Mouse (Mus musculus) forebrain, embryonic 10.5 days (tissue): ENCODE measurements around the gene Sgce. TPM values are rescaled to one million over a fixed set of nuclear protein-coding genes. Genes with fewer than 3 reads are reported as not detected.

Experiments
- DNase-seq: peaks from one replicate; pipeline ENCODE4 v3.0.0-alpha.2; 2017; ENCODE audit warnings: low spot score; ENCODE audit errors: extremely low spot score
- H3K27ac ChIP-seq: fragments of 300-500 bp; sonication (generic); 2 replicates; pipeline ENCODE4 v1.5.1; 2016; ENCODE audit warnings: mild to moderate bottlenecking
- H3K27me3 ChIP-seq: fragments of 300-500 bp; sonication (generic); 2 replicates; pipeline ENCODE4 v1.6.1; 2016; ENCODE audit warnings: mild to moderate bottlenecking; ENCODE audit not compliant: poor library complexity, severe bottlenecking
- H3K36me3 ChIP-seq: fragments of 300-500 bp; sonication (generic); replicated peaks from 2 replicates; pipeline ENCODE4 v1.6.1; 2016; ENCODE audit warnings: mild to moderate bottlenecking, moderate library complexity
- H3K4me1 ChIP-seq: fragments of 300-500 bp; sonication (generic); 2 replicates; pipeline ENCODE4 v1.6.1; 2016
- H3K4me3 ChIP-seq: fragments of 300-500 bp; sonication (generic); 2 replicates; pipeline ENCODE4 v1.5.1; 2016; ENCODE audit warnings: mild to moderate bottlenecking, moderate library complexity
- H3K9me3 ChIP-seq: fragments of 300-500 bp; sonication (generic); 2 replicates; pipeline ENCODE4 v1.6.1; 2016; ENCODE audit warnings: mild to moderate bottlenecking, moderate library complexity
- WGBS: fragments of 180-500 bp; shearing (Covaris S2); methylation state at CpG from one replicate; pipeline ENCODE4 v1.1.7; 2016; 5-methylcytosine and 5-hydroxymethylcytosine counted together
- polyA plus RNA-seq: library from polyadenylated mRNA; unstranded; fragments of >200 nt; fragmentation: Nextera tagmentation; extraction: Ambion mirVana; gene quantifications from 2 replicates; pipeline ENCODE4 v1.2.1, GENCODE M21; 2016

Gene Sgce
- polyA plus RNA-seq, 1 experiment from 2014 or later, result 50.4 TPM

DNA sequence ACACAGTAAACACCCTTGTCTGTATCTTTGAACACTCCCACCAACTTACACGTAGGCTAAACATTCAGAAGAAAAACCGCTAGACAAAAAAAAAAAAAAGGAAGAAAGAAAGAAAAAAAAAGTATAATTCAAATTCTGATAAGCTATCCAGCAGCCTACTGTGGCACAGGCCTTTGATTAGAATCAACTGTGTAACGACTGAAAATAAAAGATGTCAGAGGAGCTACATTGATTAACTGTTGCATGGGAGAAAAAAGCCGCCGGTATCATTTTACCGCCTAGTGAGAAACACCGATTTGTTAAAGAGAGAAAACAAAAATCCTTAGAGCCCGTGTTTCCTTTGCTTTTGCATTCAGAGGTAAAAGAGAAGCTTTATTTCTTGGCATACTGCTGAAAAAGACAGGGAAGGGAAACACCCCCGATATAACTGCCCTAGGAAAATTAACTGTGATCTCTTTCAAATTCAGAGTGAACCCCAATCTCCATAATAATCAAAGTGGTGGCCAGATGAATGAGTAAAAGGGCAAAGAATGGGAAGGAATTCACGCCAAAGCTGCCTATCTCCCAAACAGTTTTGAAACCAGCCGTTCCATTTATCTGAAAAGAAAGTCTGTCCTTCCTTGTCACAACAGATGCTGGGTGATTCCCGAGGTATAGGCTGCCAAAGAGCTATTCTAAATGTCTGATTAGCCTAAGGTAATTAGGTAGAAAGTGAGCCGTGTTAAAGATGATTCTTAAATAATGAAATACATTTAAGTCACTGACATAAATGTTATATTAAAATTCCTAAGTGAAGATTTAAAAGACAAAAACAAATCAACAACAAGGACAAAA is 7.3 kb downstream of the Sgce start:
- Histone ChIP-seq H3K27ac (peak overlapping the region; percentile 8; the same call in 1 of the 2 replicates), H3K36me3 (peaks cover 8% of the 10 kb centered on the region; the same call in 1 of the 2 replicates), H3K4me1 (peaks cover 80% of the 10 kb centered on the region), H3K4me3 (peak overlapping the region; percentile 16; the same call in 1 of the 2 replicates), H3K9me3 (no peaks in the 10 kb centered on the region), H3K27me3 (peaks cover 11% of the 10 kb centered on the region)
- 3% methylated on average over 13 of the region's 13 CpGs for WGBS
- no peak for DNase-seq

DNA sequence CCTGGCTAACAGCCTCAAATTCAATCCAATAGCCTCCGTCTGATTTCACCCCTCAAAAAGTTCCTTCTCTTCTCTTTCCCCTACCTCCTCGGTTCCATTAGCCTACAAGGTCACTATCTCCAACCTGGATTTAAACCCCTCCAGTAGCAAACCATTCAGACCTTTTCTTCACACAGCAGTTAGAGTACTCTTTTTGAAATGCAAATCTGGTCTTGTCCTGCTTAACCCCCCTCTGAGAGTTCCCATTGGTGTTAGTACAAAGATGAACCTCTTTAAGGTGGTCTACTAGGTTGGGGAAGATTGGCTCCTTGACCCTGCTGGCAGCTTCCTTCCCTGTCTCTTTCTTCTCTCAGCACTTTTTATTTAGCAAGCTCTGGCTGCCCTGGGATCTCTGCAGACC is 8.3 kb downstream of the Sgce start:
- Histone ChIP-seq H3K27me3 (peaks cover 11% of the 10 kb centered on the region), H3K36me3 (peaks cover 10% of the 10 kb centered on the region; the same call in 1 of the 2 replicates), H3K4me3 (peak overlapping the region; percentile 23), H3K9me3 (no peaks in the 10 kb centered on the region), H3K4me1 (peaks cover 71% of the 10 kb centered on the region), H3K27ac (peak overlapping the region; percentile 70)
- 8% methylated on average over 2 of the region's 2 CpGs for WGBS
- no peak for DNase-seq

DNA sequence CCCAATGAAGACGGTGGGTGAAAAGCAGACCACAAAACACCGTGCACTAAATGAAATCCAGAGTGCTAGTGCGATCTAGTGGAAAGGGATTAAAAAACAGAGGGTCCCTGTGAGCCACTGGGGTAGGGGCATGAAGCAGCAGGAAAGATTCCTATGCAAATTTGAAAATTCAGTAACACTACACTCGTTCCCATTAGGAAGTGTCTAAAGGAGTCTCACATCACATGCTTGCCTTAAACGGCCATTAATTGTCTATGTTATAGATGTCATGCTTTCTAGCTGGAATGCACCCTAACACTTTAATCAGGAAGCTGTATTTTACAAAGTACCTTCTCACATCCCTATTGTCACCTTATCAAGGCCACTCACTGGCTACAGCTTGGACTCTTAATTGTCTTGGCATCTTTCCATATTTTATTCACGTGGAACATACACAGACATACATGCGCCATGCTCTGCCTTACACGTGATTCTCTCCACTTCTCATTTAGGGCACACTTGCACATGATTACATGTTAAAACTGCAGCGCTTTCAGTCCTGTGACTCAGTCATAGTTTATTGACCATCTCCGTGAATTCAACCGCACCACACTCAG is 8.9 kb downstream of the Sgce start:
- H3K4me3 ChIP-seq, result peak overlapping the region; percentile 23
- no peak for DNase-seq
- peaks cover 11% of the 10 kb centered on the region for H3K27me3 ChIP-seq
- no peaks in the 10 kb centered on the region for H3K9me3 ChIP-seq
- peaks cover 70% of the 10 kb centered on the region for H3K4me1 ChIP-seq
- peaks cover 11% of the 10 kb centered on the region; the same call in 1 of the 2 replicates for H3K36me3 ChIP-seq
- peak overlapping the region; percentile 70 for H3K27ac ChIP-seq
- 25% methylated on average over 11 of the region's 11 CpGs for WGBS

DNA sequence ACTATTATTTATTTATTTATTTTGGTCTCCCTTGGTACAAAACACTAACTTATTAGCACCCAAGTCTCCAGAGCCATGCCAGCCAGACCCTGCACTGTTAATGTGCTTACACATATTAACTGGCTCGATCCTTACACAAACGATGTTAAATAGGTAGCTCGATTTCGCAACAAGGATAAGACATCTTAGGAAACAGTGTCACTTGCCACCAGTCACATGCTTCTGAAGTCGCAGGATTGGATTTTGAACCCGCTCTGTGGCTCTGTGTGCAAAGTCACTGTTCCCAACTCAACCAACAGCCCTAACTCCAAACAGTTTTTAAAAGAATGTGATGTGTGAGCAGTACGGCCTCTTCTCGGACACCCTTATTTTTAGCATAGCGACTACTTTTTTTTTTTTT is 10.6 kb downstream of the Sgce start:
- peaks cover 63% of the 10 kb centered on the region for H3K4me1 ChIP-seq
- no peak for DNase-seq
- H3K9me3 ChIP-seq, result no peaks in the 10 kb centered on the region
- 86% methylated on average over 9 of the region's 9 CpGs for WGBS
- no peak overlapping the region for H3K4me3 ChIP-seq
- H3K36me3 ChIP-seq, result peaks cover 14% of the 10 kb centered on the region; the same call in 1 of the 2 replicates
- peaks cover 10% of the 10 kb centered on the region for H3K27me3 ChIP-seq
- H3K27ac ChIP-seq, result no peak overlapping the region

DNA sequence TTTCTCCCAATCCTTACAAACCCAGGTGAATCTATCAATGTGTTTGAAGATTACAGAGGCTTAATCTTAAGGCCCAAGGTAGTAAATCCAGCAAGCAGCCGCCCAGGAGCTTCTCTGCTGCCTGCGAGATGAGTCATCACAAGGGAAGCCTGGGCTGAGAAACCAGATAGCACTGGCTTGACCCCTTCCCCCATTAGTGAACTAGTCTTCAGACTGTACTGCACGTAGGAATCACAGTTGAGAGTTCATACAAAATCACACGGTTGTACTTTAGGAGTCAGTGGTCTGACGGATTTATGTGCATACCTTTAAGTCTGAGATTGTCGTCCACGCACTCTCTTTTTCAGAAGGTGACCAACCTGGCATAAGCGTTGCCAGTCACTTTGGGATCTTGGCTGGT is 13.8 kb downstream of the Sgce start:
- H3K27me3 ChIP-seq, result no peaks in the 10 kb centered on the region
- H3K4me3 ChIP-seq, result no peak overlapping the region
- peak overlapping the region; percentile 30; the same call in 1 of the 2 replicates for H3K27ac ChIP-seq
- peaks cover 31% of the 10 kb centered on the region for H3K4me1 ChIP-seq
- H3K36me3 ChIP-seq, result peaks cover 14% of the 10 kb centered on the region; the same call in 1 of the 2 replicates
- WGBS, result 74% methylated on average over 8 of the region's 8 CpGs
- no peak for DNase-seq
- H3K9me3 ChIP-seq, result no peaks in the 10 kb centered on the region

DNA sequence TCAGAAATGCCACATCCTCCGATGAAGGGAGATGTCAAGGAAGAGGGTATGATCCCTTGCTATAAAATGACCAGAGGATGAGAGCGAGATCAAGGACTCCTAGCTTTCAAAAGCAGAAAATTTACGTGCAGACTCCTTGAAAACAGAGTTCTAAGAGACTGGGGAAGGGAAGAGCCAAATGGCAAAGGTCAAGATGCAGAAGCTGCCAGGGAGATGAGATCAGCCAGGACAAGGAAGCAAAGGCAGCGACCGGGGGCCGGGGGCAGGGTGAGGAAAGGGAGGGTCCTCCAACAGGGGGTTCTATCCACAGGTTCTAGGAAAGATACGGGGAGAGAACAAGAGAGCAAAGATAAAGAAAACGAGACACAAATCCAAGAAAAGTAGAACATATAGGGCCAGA is 15.3 kb downstream of the Sgce start:
- Histone ChIP-seq H3K36me3 (peaks cover 14% of the 10 kb centered on the region; the same call in 1 of the 2 replicates), H3K9me3 (no peaks in the 10 kb centered on the region), H3K4me1 (peaks cover 17% of the 10 kb centered on the region), H3K27me3 (no peaks in the 10 kb centered on the region), H3K4me3 (no peak overlapping the region), H3K27ac (no peak overlapping the region)
- DNase-seq, result no peak
- 72% methylated on average over 8 of the region's 8 CpGs for WGBS

DNA sequence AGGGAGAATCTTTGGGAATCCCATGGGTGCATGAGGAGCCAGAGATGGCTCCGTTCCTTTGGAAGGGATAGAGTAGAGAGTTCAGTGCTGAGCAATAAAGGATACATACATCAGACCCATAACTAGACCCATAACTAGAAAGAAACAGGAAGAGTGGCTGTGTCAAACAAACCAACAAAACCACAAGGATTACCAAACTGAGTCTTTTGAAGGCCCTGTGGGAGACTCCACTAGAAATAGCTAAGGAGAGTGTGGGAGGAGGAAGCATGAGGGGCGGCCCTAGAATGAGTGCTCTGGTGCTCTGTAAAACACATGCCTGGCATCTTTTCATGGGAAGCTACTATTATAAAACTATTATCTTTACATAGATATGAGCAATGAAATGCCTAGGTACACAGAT is 18.7 kb downstream of the Sgce start:
- no peak for DNase-seq
- H3K27me3 ChIP-seq, result no peaks in the 10 kb centered on the region
- H3K4me1 ChIP-seq, result peaks cover 20% of the 10 kb centered on the region
- H3K4me3 ChIP-seq, result no peak overlapping the region
- 94% methylated on average over 2 of the region's 2 CpGs for WGBS
- no peak overlapping the region for H3K27ac ChIP-seq
- H3K36me3 ChIP-seq, result peaks cover 4% of the 10 kb centered on the region; the same call in 1 of the 2 replicates
- no peaks in the 10 kb centered on the region for H3K9me3 ChIP-seq

DNA sequence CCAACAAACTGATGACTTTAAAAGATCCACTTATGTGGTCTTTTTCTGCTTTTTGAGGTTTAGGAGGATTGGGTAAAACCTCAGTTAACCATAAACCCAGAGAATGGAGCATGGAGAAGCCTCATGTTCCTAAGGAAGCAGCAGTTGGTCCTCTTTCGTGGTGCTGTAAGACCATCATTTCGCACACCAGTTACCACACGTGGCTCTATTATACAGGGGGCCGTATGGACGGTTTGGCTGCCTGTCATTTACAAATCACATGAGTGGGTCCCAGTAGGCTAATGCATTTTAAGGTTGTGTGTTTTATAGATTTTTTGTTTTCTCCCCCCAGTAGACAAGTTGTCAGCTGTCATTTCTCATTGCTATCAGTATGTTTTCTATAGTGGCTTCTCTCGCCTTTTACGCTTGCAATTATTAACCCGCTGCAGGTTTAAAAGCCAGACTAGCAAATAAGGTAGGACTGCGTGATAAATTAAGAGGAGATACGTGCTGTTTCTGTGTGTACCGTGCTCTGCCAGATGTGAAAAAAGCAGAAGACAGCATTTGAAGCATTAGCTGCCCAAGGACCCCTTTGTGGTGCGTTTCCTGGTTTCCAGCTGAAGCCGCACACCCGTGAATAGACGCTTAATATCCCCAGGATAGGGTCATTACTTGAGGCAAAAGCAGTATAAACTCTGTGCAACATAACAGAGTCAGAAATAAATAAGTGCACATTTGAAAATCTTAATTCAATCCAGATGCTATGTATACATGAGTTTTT is 22.8 kb downstream of the Sgce start:
- WGBS, result 85% methylated on average over 15 of the region's 15 CpGs

DNA sequence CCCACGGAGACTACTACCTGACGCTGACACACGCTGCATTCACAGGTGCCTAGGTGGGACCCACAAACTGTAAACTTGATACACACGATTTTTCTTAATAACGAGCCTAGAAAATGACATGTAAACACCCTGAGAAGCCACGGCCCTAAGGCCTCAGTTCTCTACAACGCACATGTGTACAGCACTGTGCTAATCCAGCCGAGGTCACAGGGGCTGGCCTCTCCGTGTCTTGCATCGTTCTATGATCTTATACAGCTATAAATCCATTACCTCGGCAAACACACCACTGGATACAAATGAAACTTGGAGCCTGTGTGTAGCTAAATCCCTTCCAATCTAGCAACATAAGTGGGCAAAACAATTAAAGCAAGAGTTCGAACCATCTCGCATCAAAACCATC is 24.3 kb downstream of the Sgce start:
- WGBS, result 92% methylated on average over 13 of the region's 13 CpGs
- H3K4me3 ChIP-seq, result no peak overlapping the region
- peaks cover 17% of the 10 kb centered on the region for H3K4me1 ChIP-seq
- H3K27ac ChIP-seq, result no peak overlapping the region
- no peak for DNase-seq
- H3K36me3 ChIP-seq, result no peaks in the 10 kb centered on the region
- H3K9me3 ChIP-seq, result no peaks in the 10 kb centered on the region
- H3K27me3 ChIP-seq, result no peaks in the 10 kb centered on the region

More for the DNA sequence above, 22.8 kb downstream of the Sgce start:
- no peak for DNase-seq
- no peaks in the 10 kb centered on the region for H3K9me3 ChIP-seq
- H3K27ac ChIP-seq, result no peak overlapping the region
- no peak overlapping the region for H3K4me3 ChIP-seq
- H3K27me3 ChIP-seq, result no peaks in the 10 kb centered on the region
- peaks cover 17% of the 10 kb centered on the region for H3K4me1 ChIP-seq
- H3K36me3 ChIP-seq, result no peaks in the 10 kb centered on the region

DNA sequence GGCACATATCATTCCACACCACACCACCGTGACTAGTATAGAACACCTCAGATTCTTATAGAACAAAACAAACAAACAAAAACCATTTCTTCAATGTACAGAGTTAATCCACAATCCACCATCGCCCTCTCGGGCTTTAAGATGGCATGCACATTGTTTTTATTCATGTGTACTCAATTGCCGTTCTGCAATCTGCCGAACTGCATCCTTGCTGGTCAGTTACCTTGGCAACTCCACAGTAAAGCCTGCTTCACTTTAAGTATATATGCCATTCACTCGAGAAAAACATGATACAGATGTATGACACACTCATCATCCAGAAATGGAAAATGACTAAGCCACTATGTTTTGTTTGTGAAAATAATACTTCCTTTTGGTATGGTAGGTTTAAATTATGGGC is 24.9 kb downstream of the Sgce start:
- Histone ChIP-seq H3K36me3 (peaks cover under 1% of the 10 kb centered on the region; the same call in 1 of the 2 replicates), H3K4me1 (peaks cover 17% of the 10 kb centered on the region), H3K27ac (no peak overlapping the region), H3K27me3 (no peaks in the 10 kb centered on the region), H3K9me3 (no peaks in the 10 kb centered on the region), H3K4me3 (no peak overlapping the region)
- 72% methylated on average over 6 of the region's 6 CpGs for WGBS
- no peak for DNase-seq

DNA sequence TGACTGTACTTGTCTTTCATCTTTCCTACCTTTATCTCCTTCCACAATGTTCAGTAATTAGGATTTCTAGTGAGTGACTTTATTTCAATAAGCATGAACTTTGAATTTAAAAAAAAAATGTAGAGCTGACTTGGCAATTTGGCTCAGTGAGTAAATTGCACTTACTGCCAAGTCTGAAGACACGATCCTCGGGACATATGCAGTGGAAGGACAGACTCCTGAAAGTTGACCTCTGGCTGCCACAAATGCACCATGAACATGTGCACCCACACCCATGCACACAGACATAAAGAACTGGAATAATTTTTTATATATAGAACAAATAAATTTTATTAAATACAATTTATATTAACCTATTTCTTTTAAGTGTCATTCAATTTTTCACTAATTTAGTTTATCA is 29.7 kb downstream of the Sgce start:
- H3K27ac ChIP-seq, result no peak overlapping the region
- WGBS, result 98% methylated on average over 2 of the region's 2 CpGs
- no peak overlapping the region for H3K4me3 ChIP-seq
- H3K9me3 ChIP-seq, result no peaks in the 10 kb centered on the region
- DNase-seq, result no peak
- no peaks in the 10 kb centered on the region for H3K27me3 ChIP-seq
- H3K4me1 ChIP-seq, result peaks cover 5% of the 10 kb centered on the region
- H3K36me3 ChIP-seq, result peaks cover 14% of the 10 kb centered on the region

DNA sequence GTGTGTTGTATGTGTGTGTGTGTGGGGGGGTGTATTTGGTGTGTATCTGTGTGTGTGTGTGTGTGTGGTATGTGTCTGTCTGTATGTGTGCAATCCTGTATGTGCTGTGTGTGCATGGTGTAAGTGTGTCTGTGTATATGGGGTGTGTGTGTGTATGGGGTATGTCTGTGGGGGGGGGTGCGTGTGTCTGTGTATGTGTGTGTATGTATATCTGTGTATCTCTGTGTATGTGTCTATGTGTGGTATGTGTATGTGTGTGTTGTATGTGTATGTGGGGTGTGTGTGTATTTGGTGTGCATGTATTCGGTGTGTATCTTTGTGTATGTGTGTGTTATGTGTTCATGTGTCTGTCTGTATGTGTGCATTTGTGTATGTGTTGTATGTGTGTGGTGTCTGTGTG is 30.8 kb downstream of the Sgce start:
- 96% methylated on average over 2 of the region's 2 CpGs for WGBS
- Histone ChIP-seq H3K27me3 (no peaks in the 10 kb centered on the region), H3K27ac (no peak overlapping the region), H3K9me3 (no peaks in the 10 kb centered on the region), H3K36me3 (peaks cover 14% of the 10 kb centered on the region), H3K4me3 (no peak overlapping the region), H3K4me1 (no peaks in the 10 kb centered on the region)
- no peak for DNase-seq
